Mouse (Mus musculus): ENCODE data around the gene Fndc3b. TPM values are rescaled to one million over a fixed set of nuclear protein-coding genes. Genes with fewer than 3 reads are reported as not detected.

Gene Fndc3b
- polyA plus RNA-seq, 1 experiment from 2014 or later, result 14.0 TPM

DNA sequence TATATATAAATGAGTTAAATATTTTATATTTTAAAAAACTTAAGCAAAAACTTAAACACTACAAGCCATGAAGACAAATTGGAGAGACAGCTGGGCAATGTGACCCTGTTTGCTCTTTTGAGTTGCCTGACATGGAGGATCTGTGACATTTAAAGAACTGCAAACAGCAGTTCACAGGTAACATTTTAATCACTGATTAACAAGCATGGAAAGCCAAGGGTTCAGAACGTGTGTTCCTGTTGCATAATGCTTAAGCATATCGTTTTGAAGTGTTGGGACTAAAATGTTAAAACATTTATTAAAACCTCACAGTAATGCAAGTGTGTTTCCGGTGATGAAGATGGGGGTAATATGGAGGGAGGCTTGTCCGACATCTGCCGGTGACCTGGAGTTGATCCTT, 99.1 kb downstream of the Fndc3b start:
- no peak overlapping the region for H3K27ac ChIP-seq (ENCODE audit: low read length)
- no peak overlapping the region for H3K4me2 ChIP-seq (ENCODE audit: low read depth, low read length)
- H3K4me1 ChIP-seq (ENCODE audit: control insufficient read depth, insufficient read depth, low read length), result peaks cover 30% of the 10 kb centered on the region
- no peak overlapping the region for H3K4me3 ChIP-seq (ENCODE audit: low read length)
- H3K27me3 ChIP-seq (replicated peaks; ENCODE audit: control insufficient read depth, insufficient read depth, low read length), result no peaks in the 10 kb centered on the region
- 81% methylated on average over 5 of the region's 5 CpGs for WGBS
- no peaks in the 10 kb centered on the region for H3K36me3 ChIP-seq (ENCODE audit: control insufficient read depth, insufficient read depth, low read length)
- no peak overlapping the region for H3K9ac ChIP-seq (ENCODE audit: low read depth, low read length)
- no peak for ATAC-seq
- H3K9me3 ChIP-seq (ENCODE audit: control insufficient read depth, low read length), result no peaks in the 10 kb centered on the region

DNA sequence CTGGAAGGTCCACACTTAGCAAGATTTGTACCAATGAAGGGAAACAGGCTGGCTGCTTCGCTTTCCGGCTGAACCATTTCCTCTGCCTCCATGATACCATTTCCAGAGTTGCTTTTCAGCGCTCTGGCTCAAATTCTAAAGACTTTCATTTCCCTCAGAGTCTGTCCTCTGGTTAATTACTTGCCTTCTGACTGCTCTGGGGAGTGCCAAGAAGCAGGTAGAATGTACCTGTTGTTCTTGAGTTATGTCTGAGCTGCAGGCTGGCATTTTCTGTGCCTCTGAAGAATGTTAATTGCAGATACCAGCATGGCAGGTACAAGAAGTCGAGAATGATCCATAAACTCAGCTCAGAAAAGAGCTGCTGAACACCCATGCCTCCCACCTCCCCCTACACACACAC, 100.6 kb downstream of the Fndc3b start:
- Histone ChIP-seq H3K9ac (ENCODE audit: low read depth, low read length) (no peak overlapping the region), H3K9me3 (ENCODE audit: control insufficient read depth, low read length) (no peaks in the 10 kb centered on the region), H3K36me3 (ENCODE audit: control insufficient read depth, insufficient read depth, low read length) (no peaks in the 10 kb centered on the region), H3K4me3 (ENCODE audit: low read length) (no peak overlapping the region), H3K4me1 (ENCODE audit: control insufficient read depth, insufficient read depth, low read length) (peaks cover 22% of the 10 kb centered on the region), H3K4me2 (ENCODE audit: low read depth, low read length) (no peak overlapping the region), H3K27ac (ENCODE audit: low read length) (no peak overlapping the region), H3K27me3 (replicated peaks; ENCODE audit: control insufficient read depth, insufficient read depth, low read length) (no peaks in the 10 kb centered on the region)
- no peak for ATAC-seq
- 79% methylated on average over 4 of the region's 4 CpGs for WGBS

DNA sequence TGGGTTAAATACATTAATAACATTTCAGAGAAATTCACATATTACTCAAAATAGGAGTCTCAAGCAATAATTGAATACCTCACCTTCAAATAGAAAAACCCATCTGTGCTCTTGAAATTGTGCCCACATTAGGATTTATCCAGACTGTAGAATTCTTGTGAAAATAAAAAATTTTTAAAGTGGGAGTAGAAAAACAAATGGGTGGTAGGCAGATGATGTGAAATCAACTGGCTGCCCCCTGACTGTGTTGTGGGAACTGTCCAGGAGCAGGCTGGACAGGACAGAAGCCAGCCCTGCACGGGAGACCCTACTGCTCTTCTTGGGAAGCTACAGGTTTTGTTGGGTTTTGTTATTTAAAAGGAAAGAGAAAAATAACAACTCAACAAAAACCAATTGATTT, 101.0 kb downstream of the Fndc3b start:
- ATAC-seq, result no peak
- Histone ChIP-seq H3K4me2 (ENCODE audit: low read depth, low read length) (no peak overlapping the region), H3K4me3 (ENCODE audit: low read length) (no peak overlapping the region), H3K4me1 (ENCODE audit: control insufficient read depth, insufficient read depth, low read length) (peaks cover 22% of the 10 kb centered on the region), H3K27ac (ENCODE audit: low read length) (no peak overlapping the region), H3K9ac (ENCODE audit: low read depth, low read length) (no peak overlapping the region), H3K9me3 (ENCODE audit: control insufficient read depth, low read length) (no peaks in the 10 kb centered on the region), H3K36me3 (ENCODE audit: control insufficient read depth, insufficient read depth, low read length) (no peaks in the 10 kb centered on the region), H3K27me3 (replicated peaks; ENCODE audit: control insufficient read depth, insufficient read depth, low read length) (no peaks in the 10 kb centered on the region)
- 58% methylated on average over 1 of the region's 1 CpGs for WGBS

DNA sequence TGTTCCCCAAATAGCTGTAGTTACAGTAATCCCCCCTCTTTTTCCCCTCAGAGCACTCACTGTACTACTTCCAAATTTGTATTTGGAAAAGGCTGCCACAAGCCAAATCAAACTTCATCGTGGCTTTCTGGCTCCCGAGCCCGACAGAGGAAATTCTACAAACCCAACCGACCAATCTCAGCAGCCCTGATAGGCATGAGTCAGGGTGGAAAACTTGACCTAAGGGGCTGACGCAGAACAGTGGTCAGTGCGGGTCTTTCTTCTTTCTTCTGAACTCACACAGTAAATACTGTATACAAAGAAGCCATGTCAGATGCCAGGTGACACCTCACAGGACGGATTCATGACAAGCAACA, 103.3 kb downstream of the Fndc3b start:
- H3K4me3 ChIP-seq (ENCODE audit: low read length), result no peak overlapping the region

DNA sequence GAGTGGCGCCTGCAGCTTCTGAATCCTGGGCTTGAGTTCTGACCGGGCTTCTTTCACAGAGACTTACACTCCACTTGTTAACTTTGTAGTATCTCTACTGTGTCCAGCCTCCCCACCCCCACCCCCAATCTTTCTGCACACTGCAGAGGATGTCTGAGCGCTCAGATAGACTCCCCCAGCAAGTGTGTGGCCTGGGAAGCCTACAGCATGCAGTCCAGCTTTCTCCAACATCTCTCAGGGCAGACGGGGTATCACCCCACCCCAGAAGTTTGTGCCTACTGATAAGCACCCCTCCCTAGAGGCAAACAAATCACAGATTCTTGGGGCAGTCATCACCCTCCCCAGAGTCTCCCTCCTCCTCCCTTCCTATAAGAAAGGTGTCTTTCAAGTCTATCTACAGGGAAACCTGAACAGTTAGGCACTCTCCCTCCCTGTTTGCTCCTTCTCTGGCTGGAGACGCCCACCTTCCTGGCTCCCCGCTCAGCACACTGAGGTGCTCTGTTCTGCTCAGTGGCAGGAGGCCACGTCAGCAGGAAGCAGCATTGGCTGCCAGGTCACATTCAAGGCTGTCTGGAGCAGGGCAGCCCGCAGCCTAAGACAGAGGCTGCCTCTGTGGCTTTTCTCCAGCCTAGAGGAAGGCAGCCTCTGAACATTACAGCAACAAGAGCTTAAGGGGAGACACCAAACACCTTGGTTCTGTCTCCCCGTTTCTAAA, 103.9 kb downstream of the Fndc3b start:
- Histone ChIP-seq H3K9ac (ENCODE audit: low read depth, low read length) (peak overlapping the region; percentile 1; the same call in 1 of the 2 replicates), H3K4me3 (ENCODE audit: low read length) (no peak overlapping the region)

More for the DNA sequence above, 103.3 kb downstream of the Fndc3b start:
- H3K4me1 ChIP-seq (ENCODE audit: control insufficient read depth, insufficient read depth, low read length), result peaks cover 20% of the 10 kb centered on the region
- H3K36me3 ChIP-seq (ENCODE audit: control insufficient read depth, insufficient read depth, low read length), result no peaks in the 10 kb centered on the region
- peak overlapping the region; percentile 12; the same call in 1 of the 2 replicates for H3K27ac ChIP-seq (ENCODE audit: low read length)
- H3K27me3 ChIP-seq (replicated peaks; ENCODE audit: control insufficient read depth, insufficient read depth, low read length), result no peaks in the 10 kb centered on the region
- 50% methylated on average over 7 of the region's 7 CpGs for WGBS
- 0 out of 2 replicates have a peak overlapping the region, but pooled peaks have one; percentile 1 for H3K9ac ChIP-seq (ENCODE audit: low read depth, low read length)
- ATAC-seq, result no peak
- H3K9me3 ChIP-seq (ENCODE audit: control insufficient read depth, low read length), result no peaks in the 10 kb centered on the region
- H3K4me2 ChIP-seq (ENCODE audit: low read depth, low read length), result no peak overlapping the region

DNA sequence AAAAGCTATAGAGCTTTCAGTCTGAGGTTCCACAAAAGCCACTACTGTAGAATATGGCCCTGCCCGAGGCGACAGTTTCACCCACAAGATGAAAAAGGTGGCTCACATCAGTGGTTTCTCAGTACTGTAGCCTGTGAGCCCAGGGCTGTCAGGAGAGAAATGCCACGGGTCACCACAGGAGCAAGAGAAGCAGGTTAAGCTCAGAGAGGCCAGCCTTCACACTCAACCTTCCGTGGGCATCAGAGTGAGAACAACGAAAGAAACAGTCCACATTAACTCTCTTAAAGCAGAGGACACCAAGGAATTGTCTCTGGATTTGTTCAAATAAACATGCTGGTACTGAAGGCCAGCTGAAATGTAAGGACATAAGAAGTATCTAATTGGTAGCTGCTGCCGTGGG, 104.5 kb downstream of the Fndc3b start:
- H3K27ac ChIP-seq (ENCODE audit: low read length), result no peak overlapping the region
- no peaks in the 10 kb centered on the region for H3K27me3 ChIP-seq (replicated peaks; ENCODE audit: control insufficient read depth, insufficient read depth, low read length)
- H3K4me1 ChIP-seq (ENCODE audit: control insufficient read depth, insufficient read depth, low read length), result peaks cover 21% of the 10 kb centered on the region
- no peak for ATAC-seq
- no peaks in the 10 kb centered on the region for H3K36me3 ChIP-seq (ENCODE audit: control insufficient read depth, insufficient read depth, low read length)
- 85% methylated on average over 6 of the region's 6 CpGs for WGBS
- H3K4me2 ChIP-seq (ENCODE audit: low read depth, low read length), result no peak overlapping the region
- no peak overlapping the region for H3K4me3 ChIP-seq (ENCODE audit: low read length)
- no peak overlapping the region for H3K9ac ChIP-seq (ENCODE audit: low read depth, low read length)
- H3K9me3 ChIP-seq (ENCODE audit: control insufficient read depth, low read length), result no peaks in the 10 kb centered on the region

More for the DNA sequence above, 103.9 kb downstream of the Fndc3b start:
- H3K27me3 ChIP-seq (replicated peaks; ENCODE audit: control insufficient read depth, insufficient read depth, low read length), result no peaks in the 10 kb centered on the region
- H3K4me2 ChIP-seq (ENCODE audit: low read depth, low read length), result no peak overlapping the region
- peak overlapping the region; percentile 12; the same call in 1 of the 2 replicates for H3K27ac ChIP-seq (ENCODE audit: low read length)
- H3K36me3 ChIP-seq (ENCODE audit: control insufficient read depth, insufficient read depth, low read length), result no peaks in the 10 kb centered on the region
- peaks cover 19% of the 10 kb centered on the region for H3K4me1 ChIP-seq (ENCODE audit: control insufficient read depth, insufficient read depth, low read length)
- no peaks in the 10 kb centered on the region for H3K9me3 ChIP-seq (ENCODE audit: control insufficient read depth, low read length)
- peak; percentile 90 for ATAC-seq
- 39% methylated on average over 9 of the region's 9 CpGs for WGBS

DNA sequence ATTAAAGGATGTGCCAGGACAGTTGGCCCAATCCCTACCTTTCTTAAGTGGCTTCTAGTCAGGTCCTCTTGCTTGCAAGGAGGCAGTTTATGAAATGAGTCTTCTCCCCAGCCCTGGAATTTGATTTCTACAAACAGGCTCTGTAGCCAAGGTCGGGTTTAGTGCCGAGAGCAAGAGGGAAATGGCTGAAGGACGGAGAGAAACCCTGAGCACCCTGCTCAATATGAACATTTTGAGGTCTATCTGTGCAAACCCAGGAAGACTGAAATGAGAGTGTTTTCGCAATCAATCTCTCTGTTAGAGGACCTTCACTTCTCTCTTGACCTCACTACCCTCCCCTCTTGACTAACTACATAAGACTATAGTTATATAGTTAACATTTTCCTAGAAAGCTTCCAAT, 105.5 kb downstream of the Fndc3b start:
- H3K9ac ChIP-seq (ENCODE audit: low read depth, low read length), result no peak overlapping the region
- no peaks in the 10 kb centered on the region for H3K36me3 ChIP-seq (ENCODE audit: control insufficient read depth, insufficient read depth, low read length)
- no peaks in the 10 kb centered on the region for H3K9me3 ChIP-seq (ENCODE audit: control insufficient read depth, low read length)
- 86% methylated on average over 4 of the region's 4 CpGs for WGBS
- no peak overlapping the region for H3K4me3 ChIP-seq (ENCODE audit: low read length)
- no peak overlapping the region for H3K4me2 ChIP-seq (ENCODE audit: low read depth, low read length)
- ATAC-seq, result no peak
- H3K27ac ChIP-seq (ENCODE audit: low read length), result no peak overlapping the region
- H3K27me3 ChIP-seq (replicated peaks; ENCODE audit: control insufficient read depth, insufficient read depth, low read length), result no peaks in the 10 kb centered on the region
- H3K4me1 ChIP-seq (ENCODE audit: control insufficient read depth, insufficient read depth, low read length), result peaks cover 24% of the 10 kb centered on the region

DNA sequence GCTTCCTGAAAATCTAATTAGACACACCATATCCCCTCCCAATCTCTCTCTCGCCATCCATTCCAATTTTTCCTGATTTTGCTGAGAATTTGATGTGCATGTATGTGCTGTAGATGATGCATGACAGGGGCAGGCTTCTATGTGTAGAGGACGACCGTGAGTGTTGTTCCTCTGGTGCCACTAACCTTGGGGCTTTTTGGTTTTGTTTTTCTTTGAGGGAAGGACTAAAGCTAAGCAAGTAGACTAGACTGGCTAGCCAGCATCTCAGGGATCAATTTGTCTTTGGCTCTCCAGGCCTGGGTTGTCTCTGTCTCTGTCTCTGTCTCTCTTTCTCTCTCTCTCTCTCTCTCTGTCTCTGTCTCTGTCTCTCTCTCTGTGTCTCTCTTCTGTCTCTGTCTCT, 106.0 kb downstream of the Fndc3b start:
- H3K4me2 ChIP-seq (ENCODE audit: low read depth, low read length), result no peak overlapping the region
- H3K4me1 ChIP-seq (ENCODE audit: control insufficient read depth, insufficient read depth, low read length), result peaks cover 28% of the 10 kb centered on the region
- H3K36me3 ChIP-seq (ENCODE audit: control insufficient read depth, insufficient read depth, low read length), result no peaks in the 10 kb centered on the region
- no peak overlapping the region for H3K9ac ChIP-seq (ENCODE audit: low read depth, low read length)
- H3K4me3 ChIP-seq (ENCODE audit: low read length), result no peak overlapping the region
- no peak for ATAC-seq
- no peaks in the 10 kb centered on the region for H3K9me3 ChIP-seq (ENCODE audit: control insufficient read depth, low read length)
- H3K27ac ChIP-seq (ENCODE audit: low read length), result no peak overlapping the region
- no peaks in the 10 kb centered on the region for H3K27me3 ChIP-seq (replicated peaks; ENCODE audit: control insufficient read depth, insufficient read depth, low read length)
- WGBS, result 93% methylated on average over 3 of the region's 3 CpGs

DNA sequence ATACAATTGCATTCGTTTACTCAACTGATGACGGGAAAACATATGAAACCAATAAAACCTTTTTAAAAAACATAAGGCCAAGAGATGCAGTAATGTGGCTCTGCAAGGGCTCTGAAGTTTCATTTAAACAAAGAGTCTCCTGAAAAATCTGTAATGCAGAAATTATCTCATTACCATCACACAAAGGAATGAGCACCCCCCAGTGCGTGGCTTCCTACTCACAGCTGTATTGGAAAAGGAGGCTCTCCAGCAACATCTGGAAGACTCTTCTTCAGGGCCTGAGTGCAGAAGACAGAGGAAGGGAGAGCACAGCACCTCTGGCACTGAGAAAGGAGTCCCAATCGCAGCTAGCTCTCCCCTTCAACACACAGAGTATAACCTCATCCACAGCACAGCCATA, 106.5 kb downstream of the Fndc3b start:
- H3K27ac ChIP-seq (ENCODE audit: low read length), result no peak overlapping the region

More for the DNA sequence above, 106.5 kb downstream of the Fndc3b start:
- Histone ChIP-seq H3K4me3 (ENCODE audit: low read length) (no peak overlapping the region), H3K9ac (ENCODE audit: low read depth, low read length) (no peak overlapping the region), H3K27me3 (replicated peaks; ENCODE audit: control insufficient read depth, insufficient read depth, low read length) (no peaks in the 10 kb centered on the region), H3K4me1 (ENCODE audit: control insufficient read depth, insufficient read depth, low read length) (peaks cover 28% of the 10 kb centered on the region), H3K36me3 (ENCODE audit: control insufficient read depth, insufficient read depth, low read length) (no peaks in the 10 kb centered on the region), H3K4me2 (ENCODE audit: low read depth, low read length) (no peak overlapping the region), H3K9me3 (ENCODE audit: control insufficient read depth, low read length) (no peaks in the 10 kb centered on the region)
- WGBS, result 76% methylated on average over 4 of the region's 4 CpGs
- no peak for ATAC-seq

Data from intestine, embryonic 16.5 days (tissue).